Mouse (Mus musculus): Measurements from ENCODE around the gene 5430402E10Rik. TPM values are rescaled to one million over a fixed set of nuclear protein-coding genes. Genes with fewer than 3 reads are reported as not detected.
"Not testable (repeated sequence)": the region's sequence is repeated elsewhere in the genome, so short reads cannot be mapped to it uniquely, and the experiment has no call there.

Gene 5430402E10Rik
- polyA plus RNA-seq (2012; rRNA removed) (not detected in 2 replicates), polyA plus RNA-seq (2014; fragmentation: Nextera tagmentation; extraction: Ambion mirVana) (not detected in 2 replicates)

DNA sequence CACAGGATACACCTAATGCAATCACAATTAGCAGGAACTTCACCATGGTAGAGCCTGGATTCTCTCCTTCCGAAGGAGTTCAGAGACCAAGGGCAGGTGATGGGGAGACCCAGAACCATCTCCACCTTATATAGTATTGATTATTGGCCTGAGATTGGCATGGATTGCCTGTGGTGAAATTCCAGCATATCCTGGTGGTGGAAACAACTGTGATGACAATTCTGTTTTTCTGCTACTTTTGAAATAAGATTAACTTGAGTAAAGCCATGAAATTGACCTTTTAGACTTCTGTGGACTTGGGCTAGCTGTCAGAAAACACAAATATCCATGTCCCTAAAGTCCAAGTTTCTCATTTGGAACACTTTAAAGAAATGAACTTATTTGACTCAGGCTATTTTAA lies at the start of gene 5430402E10Rik:
Gene 5430402E10Rik (minus strand): TSS at position 101 of the 400 bp plus-strand sequence.
- H3K36me3 ChIP-seq (replicated peaks; ENCODE audit: control insufficient read depth, insufficient read depth, low read depth); ATAC-seq (ENCODE audit: insufficient read depth); H3K4me3 ChIP-seq (ENCODE audit: insufficient read depth in 1 of 2, low read depth in 2 of 2, low read length in 2 of 2); H3K27me3 ChIP-seq (ENCODE audit: control insufficient read depth, insufficient read depth, low read length); H3K27ac ChIP-seq; H3K9me3 ChIP-seq (ENCODE audit: control insufficient read depth, low read length); H3K4me1 ChIP-seq (replicated peaks; ENCODE audit: control insufficient read depth in 2 of 2, insufficient read depth in 2 of 2, low read length in 1 of 2); H3K4me2 ChIP-seq (ENCODE audit: low read depth); DNase-seq (ENCODE audit: low read depth in 3 of 3, low spot score in 3 of 3); H3K9ac ChIP-seq (replicated peaks): not testable (repeated sequence)
- 44% methylated on average over 1 of the region's 1 CpGs for WGBS (ENCODE audit: insufficient replicate concordance)

DNA sequence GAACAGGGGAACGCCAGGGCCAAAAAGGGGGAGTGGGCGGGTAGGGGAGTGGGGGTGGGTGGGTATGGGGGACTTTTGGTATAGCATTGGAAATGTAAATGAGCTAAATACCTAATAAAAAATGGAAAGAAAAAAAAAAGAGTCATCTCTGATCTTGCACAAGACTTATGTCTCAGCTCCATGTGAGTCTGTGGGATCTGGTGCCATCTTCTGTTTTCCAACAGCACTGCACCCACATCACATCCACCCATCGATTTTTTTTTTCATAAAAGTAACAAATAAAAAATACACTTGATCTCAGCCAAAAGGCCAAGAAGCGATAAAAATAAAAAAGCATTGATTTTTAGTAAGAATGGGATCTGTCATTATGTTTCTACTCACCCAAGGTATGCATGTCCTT lies 44.8 kb downstream of the 5430402E10Rik start:
- 27% methylated on average over 2 of the region's 4 CpGs for WGBS (ENCODE audit: insufficient replicate concordance)
- not testable (repeated sequence) for DNase-seq (ENCODE audit: low read depth in 3 of 3, low spot score in 3 of 3); H3K27me3 ChIP-seq (ENCODE audit: control insufficient read depth, insufficient read depth, low read length); H3K4me1 ChIP-seq (replicated peaks; ENCODE audit: control insufficient read depth in 2 of 2, insufficient read depth in 2 of 2, low read length in 1 of 2); H3K9me3 ChIP-seq (ENCODE audit: control insufficient read depth, low read length); H3K4me3 ChIP-seq (ENCODE audit: insufficient read depth in 1 of 2, low read depth in 2 of 2, low read length in 2 of 2); H3K27ac ChIP-seq; H3K9ac ChIP-seq (replicated peaks); ATAC-seq (ENCODE audit: insufficient read depth); H3K36me3 ChIP-seq (replicated peaks; ENCODE audit: control insufficient read depth, insufficient read depth, low read depth); H3K4me2 ChIP-seq (ENCODE audit: low read depth)

Other genes starting within 250 kb of the 5430402E10Rik start
- gene Prkx, start 128.8 kb downstream of the 5430402E10Rik start, polyA plus RNA-seq (2012; rRNA removed) = 0.67 and 0.99 TPM in 2 replicates
- gene Prkx, start 128.8 kb downstream of the 5430402E10Rik start, polyA plus RNA-seq (2014; fragmentation: Nextera tagmentation; extraction: Ambion mirVana) = 1.3 TPM in 2 replicates
- gene Pbsn, start 71.4 kb downstream of the 5430402E10Rik start, polyA plus RNA-seq (2012; rRNA removed) = not detected in 2 replicates
- not detected in 2 replicates for gene Pbsn, start 71.4 kb downstream of the 5430402E10Rik start, polyA plus RNA-seq (2014; fragmentation: Nextera tagmentation; extraction: Ambion mirVana)
- gene Gm14744, start 60.3 kb downstream of the 5430402E10Rik start, polyA plus RNA-seq (2012; rRNA removed) = not detected in 2 replicates
- not detected in 2 replicates for gene Gm14744, start 60.3 kb downstream of the 5430402E10Rik start, polyA plus RNA-seq (2014; fragmentation: Nextera tagmentation; extraction: Ambion mirVana)
- gene Obp1a, start 166.3 kb upstream of the 5430402E10Rik start, polyA plus RNA-seq (2012; rRNA removed) = not detected in 2 replicates
- gene Obp1a, start 166.3 kb upstream of the 5430402E10Rik start, polyA plus RNA-seq (2014; fragmentation: Nextera tagmentation; extraction: Ambion mirVana) = not detected in 2 replicates
- gene Gm5938, start 200.4 kb upstream of the 5430402E10Rik start, polyA plus RNA-seq (2012; rRNA removed) = not detected in 2 replicates
- gene Gm5938, start 200.4 kb upstream of the 5430402E10Rik start, polyA plus RNA-seq (2014; fragmentation: Nextera tagmentation; extraction: Ambion mirVana) = not detected in 2 replicates